Mouse (Mus musculus) limb, embryonic 14.5 days (tissue): ENCODE results near the gene Trpm8. TPM values are rescaled to one million over a fixed set of nuclear protein-coding genes. Genes with fewer than 3 reads are reported as not detected.

Source experiments
- ATAC-seq: fragments of 200-750 bp; cut with Nextera tagmentation; 2 replicates; pipeline ENCODE4 v1.8.0; 2017; ENCODE audit warnings: low read depth, moderate number of reproducible peaks, moderate TSS enrichment; ENCODE audit not compliant: low FRiP score
- DNase-seq: peaks from one replicate; pipeline ENCODE4 v3.0.0-alpha.2; 2015; ENCODE audit warnings: low spot score
- H3K27ac ChIP-seq: fragments of 300-500 bp; sonication (generic); replicated peaks from 2 replicates; pipeline ENCODE4 v1.5.1; 2014; ENCODE audit warnings: low read depth, mild to moderate bottlenecking, low read length, moderate library complexity, mixed read lengths
- H3K27me3 ChIP-seq: fragments of 300-500 bp; sonication (generic); 2 replicates; pipeline ENCODE4 v1.6.1; 2014; ENCODE audit warnings: low read length, mixed read lengths; ENCODE audit not compliant: control insufficient read depth, insufficient read depth
- H3K36me3 ChIP-seq: fragments of 300-500 bp; sonication (generic); 2 replicates; pipeline ENCODE4 v1.6.1; 2014; ENCODE audit warnings: mild to moderate bottlenecking, low read length, moderate library complexity, mixed read lengths; ENCODE audit not compliant: control insufficient read depth, insufficient read depth
- H3K4me1 ChIP-seq: fragments of 300-500 bp; sonication (generic); 2 replicates; pipeline ENCODE4 v1.6.1; 2014; ENCODE audit warnings: antibody characterized with exemption, low read length, mixed read lengths; ENCODE audit not compliant: control insufficient read depth, insufficient read depth
- H3K4me2 ChIP-seq: fragments of 300-500 bp; sonication (generic); replicated peaks from 2 replicates; pipeline ENCODE4 v1.6.1; 2014; ENCODE audit warnings: low read depth, mild to moderate bottlenecking, low read length, moderate library complexity; ENCODE audit not compliant: severe bottlenecking
- H3K4me3 ChIP-seq: fragments of 300-500 bp; sonication (generic); replicated peaks from 2 replicates; pipeline ENCODE4 v1.5.1; 2014; ENCODE audit warnings: low read length
- H3K9ac ChIP-seq: fragments of 300-500 bp; sonication (generic); 2 replicates; pipeline ENCODE4 v1.6.1; 2014; ENCODE audit warnings: mild to moderate bottlenecking, low read depth, low read length, moderate library complexity; ENCODE audit not compliant: severe bottlenecking
- H3K9me3 ChIP-seq: fragments of 300-500 bp; sonication (generic); 2 replicates; pipeline ENCODE4 v1.6.1; 2016; ENCODE audit warnings: low read length; ENCODE audit not compliant: control insufficient read depth
- POLR2A ChIP-seq: fragments of 200-500 bp; IDR thresholded peaks from 2 replicates; pipeline ENCODE4 v1.8.0; 2012; ENCODE audit warnings: inconsistent platforms, mild to moderate bottlenecking, moderate library complexity, borderline replicate concordance; ENCODE audit not compliant: insufficient read depth, insufficient read length; ENCODE audit errors: extremely low read depth
- WGBS: fragments of 180-500 bp; shearing (Covaris S2); extraction: QIAGEN DNeasy Blood & Tissue Kit; methylation state at CpG from one replicate; pipeline ENCODE4 v1.1.7; 2014; 5-methylcytosine and 5-hydroxymethylcytosine counted together
- polyA plus RNA-seq, 2 experiments: library from polyadenylated mRNA; depleted of rRNA in 1 of 2; stranded (reverse) in 1 of 2; unstranded in 1 of 2; fragments of >200 nt; fragmentation: Nextera tagmentation in 1 of 2; extraction: Ambion mirVana in 1 of 2; gene quantifications; 2 replicates each; pipeline versions ENCODE4 v1.2.1 to v1.2.3; 2012 to 2014

Gene Trpm8
- polyA plus RNA-seq, 2 experiments, result not detected

DNA sequence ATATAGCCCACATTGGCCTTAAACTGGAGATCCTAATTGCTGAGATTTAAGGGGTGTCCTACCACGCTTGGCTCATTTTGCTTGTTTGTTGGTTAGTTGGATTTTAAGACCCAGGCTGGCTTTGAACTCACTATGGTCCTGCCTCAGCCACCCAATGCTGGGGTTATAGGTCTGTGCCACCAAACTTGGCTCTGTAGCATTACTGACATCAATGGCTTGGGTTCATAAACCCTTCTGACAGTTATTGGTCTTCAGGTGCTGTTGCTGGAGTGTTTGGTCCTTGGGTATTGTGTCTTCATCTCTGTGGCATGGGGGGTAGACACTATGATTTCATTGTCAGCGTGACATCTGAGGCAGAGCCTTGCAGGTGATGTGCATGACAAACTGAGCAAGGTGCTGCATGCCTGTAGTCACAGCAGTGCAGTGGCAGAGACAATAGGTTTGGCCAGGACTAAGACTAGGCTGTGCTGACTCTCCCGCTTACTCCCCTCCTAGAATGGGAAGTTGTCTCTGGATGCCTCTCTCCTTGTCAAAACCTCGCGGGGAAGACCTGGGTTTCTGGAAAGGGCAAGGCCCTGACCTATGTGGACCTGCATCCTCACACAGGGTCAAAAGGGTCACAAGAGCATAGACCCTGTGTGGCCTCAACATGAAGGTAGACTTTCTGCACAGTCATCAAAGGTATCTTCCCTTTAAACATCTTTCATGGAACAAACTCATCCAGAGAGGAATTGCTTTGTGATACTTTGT is 23.0 kb downstream of the Trpm8 start:
- no peaks in the 10 kb centered on the region for H3K27me3 ChIP-seq
- no peak overlapping the region for H3K9ac ChIP-seq
- no peak overlapping the region for H3K4me2 ChIP-seq
- DNase-seq, result peak; percentile 13
- H3K4me1 ChIP-seq, result no peaks in the 10 kb centered on the region
- no peak for ATAC-seq
- H3K9me3 ChIP-seq, result peaks cover 87% of the 10 kb centered on the region
- H3K4me3 ChIP-seq, result no peak overlapping the region
- 45% methylated on average over 5 of the region's 5 CpGs for WGBS
- TF ChIP-seq POLR2A, result no peak
- H3K27ac ChIP-seq, result no peak overlapping the region
- H3K36me3 ChIP-seq, result no peaks in the 10 kb centered on the region

DNA sequence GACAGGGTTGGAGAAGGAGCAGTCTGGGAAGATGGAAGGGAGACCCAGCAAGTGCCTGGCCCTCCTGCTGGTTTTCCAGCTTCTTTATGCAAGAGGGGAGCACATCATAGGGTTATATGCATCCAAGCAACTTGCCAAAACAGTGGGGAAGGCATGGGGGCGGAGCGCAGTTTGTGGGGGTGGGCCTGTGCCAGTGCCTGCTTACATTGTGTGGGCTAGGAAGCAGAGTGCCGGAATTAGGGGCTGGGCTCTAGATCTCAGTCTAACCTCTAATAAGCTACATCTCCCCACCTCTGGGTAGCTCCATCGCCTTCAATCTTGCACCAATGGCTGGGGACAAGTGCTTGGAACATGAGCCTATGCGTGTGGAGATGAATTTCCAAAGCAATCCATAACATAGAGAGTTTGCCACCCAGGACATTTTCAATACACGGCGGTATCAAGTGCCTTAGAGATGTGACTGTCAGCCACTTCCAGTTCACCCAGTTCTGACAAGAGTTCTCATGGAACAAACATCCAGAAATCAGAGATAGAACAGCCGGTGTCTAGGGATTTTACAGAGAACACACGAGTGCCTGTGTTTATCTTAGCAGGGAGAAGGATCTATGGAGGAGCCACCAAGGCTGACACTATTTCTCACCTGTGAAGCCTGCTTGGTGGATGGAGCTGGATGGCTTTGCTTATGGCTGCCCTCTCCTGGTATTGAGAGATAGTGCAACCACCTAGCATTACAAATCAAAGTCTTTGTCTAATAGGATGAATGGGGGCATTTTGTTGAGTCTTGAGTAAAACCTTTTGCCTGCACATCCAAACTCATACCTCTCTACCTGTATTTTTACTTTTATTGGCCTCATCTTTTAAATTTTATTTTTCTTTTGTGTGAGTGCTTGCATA is 23.9 kb downstream of the Trpm8 start:
- Histone ChIP-seq H3K9ac (no peak overlapping the region), H3K4me1 (no peaks in the 10 kb centered on the region), H3K9me3 (peaks cover 87% of the 10 kb centered on the region), H3K4me2 (no peak overlapping the region), H3K27me3 (no peaks in the 10 kb centered on the region), H3K4me3 (no peak overlapping the region), H3K36me3 (no peaks in the 10 kb centered on the region), H3K27ac (no peak overlapping the region)
- 69% methylated on average over 9 of the region's 9 CpGs for WGBS
- peak; percentile 11 for DNase-seq
- ATAC-seq, result no peak
- TF ChIP-seq POLR2A, result no peak

- ATAC-seq (0 out of 2 replicates have a peak, but pooled peaks have one; percentile 19), DNase-seq (no peak)
- Histone ChIP-seq H3K9ac (no peak overlapping the region), H3K4me1 (no peaks in the 10 kb centered on the region), H3K4me2 (no peak overlapping the region), H3K27ac (no peak overlapping the region), H3K36me3 (no peaks in the 10 kb centered on the region), H3K9me3 (peaks cover 92% of the 10 kb centered on the region), H3K4me3 (no peak overlapping the region), H3K27me3 (no peaks in the 10 kb centered on the region)
- no peak for TF ChIP-seq POLR2A
- WGBS, result 65% methylated on average over 14 of the region's 14 CpGs
These were observed 24.7 kb downstream of the Trpm8 start for GRCm38 (mm10) chr1:88302057-88302740.

DNA sequence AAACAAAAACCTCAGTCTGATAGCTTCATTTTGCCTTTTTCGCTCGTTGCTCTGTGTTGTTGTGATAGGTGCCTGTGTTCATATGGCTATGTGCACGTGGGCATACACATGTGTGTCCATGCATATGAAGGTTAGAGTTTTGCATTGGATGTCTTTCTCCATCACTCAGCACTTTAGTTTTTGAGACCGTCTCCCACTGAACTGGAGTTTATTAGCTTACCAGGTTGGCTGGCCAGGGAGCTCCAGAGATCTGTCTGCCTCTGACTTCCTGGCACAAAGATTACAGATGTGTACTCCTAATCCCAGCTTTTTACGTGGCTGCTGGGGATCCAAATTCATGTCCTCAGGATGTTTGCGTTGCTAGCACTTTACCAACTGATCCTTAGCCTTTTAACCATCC is 26.3 kb downstream of the Trpm8 start:
- H3K9me3 ChIP-seq, result peaks cover 93% of the 10 kb centered on the region
- no peaks in the 10 kb centered on the region for H3K27me3 ChIP-seq
- ATAC-seq (no peak), DNase-seq (peak; percentile 2)
- no peak overlapping the region for H3K4me3 ChIP-seq
- WGBS, result 64% methylated on average over 6 of the region's 6 CpGs
- H3K4me1 ChIP-seq, result no peaks in the 10 kb centered on the region
- H3K36me3 ChIP-seq, result no peaks in the 10 kb centered on the region
- no peak overlapping the region for H3K27ac ChIP-seq
- no peak overlapping the region for H3K9ac ChIP-seq
- no peak for TF ChIP-seq POLR2A
- H3K4me2 ChIP-seq, result no peak overlapping the region
